24 mouse cellular contexts compared by ENCODE assay signal in genomic region chr4:42959382-42959781, GRCm38 (mm10). TPM values are rescaled to one million over a fixed set of nuclear protein-coding genes. Genes with fewer than 3 reads are reported as not detected.
A peak's percentile ranks its signal among the peaks of the same experiment; 100 is the strongest.
DNase-seq lines count a peak whose midpoint lies in the region; ATAC-seq and TF ChIP-seq lines count a peak whose summit lies in the region.
"Had no signal": no experiment of that assay in that cellular context is flagged by ENCODE, and none has a peak within 500 bp of the region (broad histone marks: within the 10 kb centered on the region; RNA-seq: fewer than 3 reads in every experiment).

No protein-coding gene starts in this region.

- intact Hi-C loops in heart, postnatal 36 days (cut with DNase I) = no loop called here

- 60% methylated on average over 4 of the region's 4 CpGs for WGBS in heart, embryonic 10.5 days
- 52% methylated on average over 4 of the region's 4 CpGs for WGBS in heart, embryonic 15.5 days
- 83% methylated on average over 4 of the region's 4 CpGs for WGBS in midbrain, embryonic 11.5 days

- 0 out of 2 replicates have a peak overlapping the region, but pooled peaks have one; percentile 11 for H3K9ac ChIP-seq in heart, embryonic 15.5 days
- H3K9ac ChIP-seq in midbrain, embryonic 11.5 days (ENCODE audit: low read length) = no peak overlapping the region
- H3K9ac ChIP-seq: intestine, embryonic 15.5 days; liver, embryonic 14.5 days; midbrain, embryonic 12.5 days; neural tube, embryonic 12.5 days had no signal

- peaks cover 22% of the 10 kb centered on the region for H3K36me3 ChIP-seq in heart, embryonic 10.5 days
- peaks cover 17% of the 10 kb centered on the region; the same call in 1 of the 2 replicates for H3K36me3 ChIP-seq in heart, embryonic 15.5 days
- H3K36me3 ChIP-seq in midbrain, embryonic 11.5 days (ENCODE audit: control insufficient read depth, insufficient read depth, low read length) = peaks cover 8% of the 10 kb centered on the region; the same call in 1 of the 2 replicates

- no peak overlapping the region for H3K4me2 ChIP-seq in heart, embryonic 15.5 days
- H3K4me2 ChIP-seq in midbrain, embryonic 11.5 days = no peak overlapping the region
- H3K4me2 ChIP-seq: intestine, embryonic 15.5 days; midbrain, embryonic 12.5 days; neural tube, embryonic 12.5 days had no signal

- no peak for ATAC-seq in heart, embryonic 15.5 days (replicated peaks; ENCODE audit: insufficient number of reproducible peaks, insufficient read depth, low FRiP score, low read depth)
- no peak for ATAC-seq in midbrain, embryonic 11.5 days (ENCODE audit: low FRiP score)
- ATAC-seq: intestine, embryonic 15.5 days; lung, postnatal 0 days had no signal

- 0 out of 2 replicates have a peak, but pooled peaks have one; percentile 26 for TF ChIP-seq POLR2A in embryonic fibroblast, embryonic 13.5 days (IDR thresholded peaks at IDR 0.05; ENCODE audit: low read depth, low read length)

- TF ChIP-seq CTCF in layer of hippocampus, adult 2 months (conservative IDR thresholded peaks at IDR 0.05) = no peak
- no peak for TF ChIP-seq CTCF in embryonic fibroblast, embryonic 13.5 days (IDR thresholded peaks at IDR 0.05; ENCODE audit: borderline replicate concordance, insufficient read depth, low read length)

- DNase-seq in heart, embryonic 10.5 days (ENCODE audit: low spot score) = no peak
- no peak for DNase-seq in heart, postnatal 36 days
- peak in 1 of 2 experiments; percentile 17 for DNase-seq in layer of hippocampus, adult 2 months (ENCODE audit: low spot score in 2 of 2)
- no peak for DNase-seq in layer of hippocampus, postnatal 36 days
- DNase-seq in urinary bladder, adult 18-20 months (ENCODE audit: low spot score in 2 of 2) = no peak
- no peak for DNase-seq in midbrain, embryonic 11.5 days (ENCODE audit: low spot score, missing footprints)
- DNase-seq: adrenal gland, adult 2 months; cerebellum, postnatal 25 days; gastrocnemius, postnatal 14 days; kidney, adult 9 months; kidney, postnatal 25 days; layer of hippocampus, adult 9-11 months; thymus, adult 2 months had no signal

- H3K27me3 ChIP-seq in heart, embryonic 10.5 days (ENCODE audit: insufficient read depth, poor library complexity, severe bottlenecking) = no peaks in the 10 kb centered on the region
- H3K27me3 ChIP-seq in heart, embryonic 15.5 days = no peaks in the 10 kb centered on the region
- H3K27me3 ChIP-seq in midbrain, embryonic 11.5 days (ENCODE audit: control insufficient read depth, insufficient read depth, low read length) = no peaks in the 10 kb centered on the region
- H3K27me3 ChIP-seq: intestine, embryonic 15.5 days; midbrain, embryonic 12.5 days; neural tube, embryonic 12.5 days had no signal

- H3K27ac ChIP-seq in heart, embryonic 10.5 days = peak overlapping the region; percentile 79
- H3K27ac ChIP-seq in layer of hippocampus, adult 2 months = peak overlapping the region; percentile 54; the same call in 1 of the 2 replicates
- H3K27ac ChIP-seq in embryonic fibroblast, embryonic 13.5 days (ENCODE audit: insufficient read depth, low read length) = no peak overlapping the region
- H3K27ac ChIP-seq in heart, embryonic 15.5 days = peak overlapping the region; percentile 87
- H3K27ac ChIP-seq in midbrain, embryonic 11.5 days (ENCODE audit: low read depth, low read length) = no peak overlapping the region
- H3K27ac ChIP-seq: intestine, embryonic 15.5 days; liver, embryonic 14.5 days; midbrain, embryonic 12.5 days; neural tube, embryonic 12.5 days had no signal

- peaks cover 40% of the 10 kb centered on the region for H3K4me1 ChIP-seq in heart, embryonic 10.5 days
- H3K4me1 ChIP-seq in embryonic fibroblast, embryonic 13.5 days (ENCODE audit: control insufficient read depth, insufficient read depth, low read length) = no peaks in the 10 kb centered on the region
- H3K4me1 ChIP-seq in heart, embryonic 15.5 days (replicated peaks) = peaks cover 40% of the 10 kb centered on the region
- H3K4me1 ChIP-seq in midbrain, embryonic 11.5 days (ENCODE audit: control insufficient read depth, insufficient read depth, low read length) = peaks cover 3% of the 10 kb centered on the region; the same call in 1 of the 2 replicates
- H3K4me1 ChIP-seq: intestine, embryonic 15.5 days had no signal

- no peak overlapping the region for H3K4me3 ChIP-seq in heart, embryonic 10.5 days
- no peak overlapping the region for H3K4me3 ChIP-seq in layer of hippocampus, adult 2 months
- H3K4me3 ChIP-seq in embryonic fibroblast, embryonic 13.5 days (ENCODE audit: insufficient read depth, low read length) = no peak overlapping the region
- H3K4me3 ChIP-seq in heart, embryonic 15.5 days = no peak overlapping the region
- no peak overlapping the region for H3K4me3 ChIP-seq in midbrain, embryonic 11.5 days (ENCODE audit: low read depth, low read length)
- H3K4me3 ChIP-seq: intestine, embryonic 15.5 days; midbrain, embryonic 12.5 days; neural tube, embryonic 12.5 days had no signal

- H3K9me3 ChIP-seq in heart, embryonic 10.5 days = no peaks in the 10 kb centered on the region
- no peaks in the 10 kb centered on the region for H3K9me3 ChIP-seq in heart, embryonic 15.5 days (replicated peaks)
- no peaks in the 10 kb centered on the region for H3K9me3 ChIP-seq in midbrain, embryonic 11.5 days (ENCODE audit: control insufficient read depth, low read length)
- H3K9me3 ChIP-seq: intestine, embryonic 15.5 days; midbrain, embryonic 12.5 days; neural tube, embryonic 12.5 days had no signal

RNA-seq across cellular contexts. Expression of gene Dnajb5, which starts 9.8 kb away (rescaled TPM):
- 11.4 and 12.3 TPM in 2 replicates for polyA plus RNA-seq in heart, embryonic 10.5 days (2016; fragmentation: Nextera tagmentation; extraction: Ambion mirVana)
- 10 to 100 TPM; 70.6 to 92.4 TPM for total RNA-seq in heart, postnatal 36 days (2021)
- total RNA-seq in layer of hippocampus, adult 2 months (2021) = 100 to 1,000 TPM; 187 to 211 TPM
- total RNA-seq in layer of hippocampus, postnatal 36 days (2021) = 100 to 1,000 TPM; 203 to 221 TPM
- 31.3 and 38.5 TPM in 2 replicates for polyA plus RNA-seq in embryonic fibroblast, embryonic 13.5 days (2011; ENCODE audit: insufficient read length, low read depth, missing spikeins)
- 17.7 and 18.2 TPM in 2 replicates for polyA plus RNA-seq in heart, embryonic 15.5 days (2015; fragmentation: Nextera tagmentation; extraction: Ambion mirVana)
- polyA plus RNA-seq in midbrain, embryonic 11.5 days (2014; fragmentation: Nextera tagmentation; extraction: Ambion mirVana) = 17.6 and 22.3 TPM in 2 replicates

RNA-seq across cellular contexts. Expression of gene 1700022I11Rik, which starts 10.0 kb away (rescaled TPM):
- 0.25 and 0.70 TPM in 2 replicates for polyA plus RNA-seq in heart, embryonic 10.5 days (2016; fragmentation: Nextera tagmentation; extraction: Ambion mirVana)
- total RNA-seq in heart, postnatal 36 days (2021) = not detected
- not detected for total RNA-seq in layer of hippocampus, adult 2 months (2021)
- total RNA-seq in layer of hippocampus, postnatal 36 days (2021) = not detected
- not detected in 2 replicates for polyA plus RNA-seq in embryonic fibroblast, embryonic 13.5 days (2011; ENCODE audit: insufficient read length, low read depth, missing spikeins)
- 0.18 and 0.42 TPM in 2 replicates for polyA plus RNA-seq in heart, embryonic 15.5 days (2015; fragmentation: Nextera tagmentation; extraction: Ambion mirVana)
- 0.52 and 0.60 TPM in 2 replicates for polyA plus RNA-seq in midbrain, embryonic 11.5 days (2014; fragmentation: Nextera tagmentation; extraction: Ambion mirVana)
- total RNA-seq: adrenal gland, adult 2 months; gastrocnemius, postnatal 14 days; hematopoietic stem cell, adult 5-6 weeks; left cerebral cortex, postnatal 25 days; monocyte, adult 5-6 weeks had no signal
- polyA plus RNA-seq: adrenal gland, adult 2 months; thymus, adult 2 months; urinary bladder, adult 2 months had no signal

RNA-seq across cellular contexts. Expression of gene Vcp, which starts 40.9 kb away (rescaled TPM):
- polyA plus RNA-seq in heart, embryonic 10.5 days (2016; fragmentation: Nextera tagmentation; extraction: Ambion mirVana) = 588 and 628 TPM in 2 replicates
- total RNA-seq in heart, postnatal 36 days (2021) = 100 to 1,000 TPM; 264 to 265 TPM
- 100 to 1,000 TPM; 171 to 184 TPM for total RNA-seq in layer of hippocampus, adult 2 months (2021)
- total RNA-seq in layer of hippocampus, postnatal 36 days (2021) = 100 to 1,000 TPM; 188 to 194 TPM
- 310 and 337 TPM in 2 replicates for polyA plus RNA-seq in embryonic fibroblast, embryonic 13.5 days (2011; ENCODE audit: insufficient read length, low read depth, missing spikeins)
- polyA plus RNA-seq in heart, embryonic 15.5 days (2015; fragmentation: Nextera tagmentation; extraction: Ambion mirVana) = 437 and 463 TPM in 2 replicates
- 635 and 667 TPM in 2 replicates for polyA plus RNA-seq in midbrain, embryonic 11.5 days (2014; fragmentation: Nextera tagmentation; extraction: Ambion mirVana)

RNA-seq across cellular contexts. Expression of gene Phf24, which starts 42.9 kb away (rescaled TPM):
- 1.5 and 2.8 TPM in 2 replicates for polyA plus RNA-seq in heart, embryonic 10.5 days (2016; fragmentation: Nextera tagmentation; extraction: Ambion mirVana)
- total RNA-seq in heart, postnatal 36 days (2021) = 1 to 10 TPM; 5.6 to 8.0 TPM
- 100 to 1,000 TPM; 154 to 155 TPM for total RNA-seq in layer of hippocampus, adult 2 months (2021)
- total RNA-seq in layer of hippocampus, postnatal 36 days (2021) = 100 to 1,000 TPM; 148 to 149 TPM
- not detected in 2 replicates for polyA plus RNA-seq in embryonic fibroblast, embryonic 13.5 days (2011; ENCODE audit: insufficient read length, low read depth, missing spikeins)
- 4.1 and 4.3 TPM in 2 replicates for polyA plus RNA-seq in heart, embryonic 15.5 days (2015; fragmentation: Nextera tagmentation; extraction: Ambion mirVana)
- 2.2 and 2.9 TPM in 2 replicates for polyA plus RNA-seq in midbrain, embryonic 11.5 days (2014; fragmentation: Nextera tagmentation; extraction: Ambion mirVana)
- total RNA-seq: hematopoietic stem cell, adult 5-6 weeks; monocyte, adult 5-6 weeks had no signal

RNA-seq across cellular contexts. Expression of gene Fancg, which starts 50.9 kb away (rescaled TPM):
- 13.9 and 18.0 TPM in 2 replicates for polyA plus RNA-seq in heart, embryonic 10.5 days (2016; fragmentation: Nextera tagmentation; extraction: Ambion mirVana)
- total RNA-seq in heart, postnatal 36 days (2021) = 1 to 10 TPM; 2.6 to 3.2 TPM
- total RNA-seq in layer of hippocampus, adult 2 months (2021) = 10 to 100 TPM; 10.4 to 12.9 TPM
- 1 to 10 TPM; 8.3 to 8.9 TPM for total RNA-seq in layer of hippocampus, postnatal 36 days (2021)
- 7.7 and 9.4 TPM in 2 replicates for polyA plus RNA-seq in embryonic fibroblast, embryonic 13.5 days (2011; ENCODE audit: insufficient read length, low read depth, missing spikeins)
- 9.8 and 13.5 TPM in 2 replicates for polyA plus RNA-seq in heart, embryonic 15.5 days (2015; fragmentation: Nextera tagmentation; extraction: Ambion mirVana)
- 21.4 and 22.0 TPM in 2 replicates for polyA plus RNA-seq in midbrain, embryonic 11.5 days (2014; fragmentation: Nextera tagmentation; extraction: Ambion mirVana)

Comparison
In these comparisons a context has a peak if more than half of its experiments do, and no peak if none do; other contexts are left out.
1. H3K27ac ChIP-seq: peak in heart, embryonic 10.5 days (single experiment), layer of hippocampus, adult 2 months (single experiment) and heart, embryonic 15.5 days (single experiment); none in embryonic fibroblast, embryonic 13.5 days (single experiment) and midbrain, embryonic 11.5 days (single experiment).